Mouse (Mus musculus) embryonic fibroblast, embryonic 13.5 days (primary cell): ENCODE measurements at regions not wholly inside any gene's neighbourhood (a gene's known extent, or its start where the extent isn't known, plus 50 kb on each side); places are given as distances from the start of the nearest gene placed in this dataset.

ENCODE experiments used
- CTCF ChIP-seq: IDR thresholded peaks from 2 replicates; pipeline ENCODE4 v1.5.1; 2011; ENCODE audit warnings: mild to moderate bottlenecking, control low read depth, low read length, moderate library complexity, borderline replicate concordance; ENCODE audit not compliant: insufficient read depth
- POLR2A ChIP-seq: IDR thresholded peaks from 2 replicates; pipeline ENCODE4 v1.6.1; 2011; ENCODE audit warnings: low read depth, mild to moderate bottlenecking, control low read depth, low read length, moderate library complexity

DNA sequence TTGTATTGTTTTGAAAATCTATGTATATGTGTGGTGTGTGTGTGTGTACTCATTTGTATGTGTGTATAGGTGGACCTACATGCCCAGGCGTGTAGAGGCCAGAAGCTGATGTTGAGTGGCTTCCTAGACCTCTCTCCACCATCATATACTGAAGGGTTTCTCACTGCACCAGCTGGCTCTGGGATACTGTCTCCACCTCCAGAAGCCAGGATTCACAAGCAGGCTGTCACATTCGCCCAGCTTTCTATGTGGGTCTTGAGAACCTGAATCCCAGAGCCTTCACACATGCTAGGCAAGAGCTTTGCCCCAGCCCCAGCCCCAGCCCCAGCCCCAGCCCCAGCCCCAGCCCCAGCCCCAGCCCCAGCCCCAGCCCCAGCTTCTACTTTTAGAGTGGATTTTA lies 70.4 kb downstream of the Il12a start:
- no peak for TF ChIP-seq POLR2A
- no peak for TF ChIP-seq CTCF
